Mouse (Mus musculus): ENCODE results near the gene Kit.

DNA sequence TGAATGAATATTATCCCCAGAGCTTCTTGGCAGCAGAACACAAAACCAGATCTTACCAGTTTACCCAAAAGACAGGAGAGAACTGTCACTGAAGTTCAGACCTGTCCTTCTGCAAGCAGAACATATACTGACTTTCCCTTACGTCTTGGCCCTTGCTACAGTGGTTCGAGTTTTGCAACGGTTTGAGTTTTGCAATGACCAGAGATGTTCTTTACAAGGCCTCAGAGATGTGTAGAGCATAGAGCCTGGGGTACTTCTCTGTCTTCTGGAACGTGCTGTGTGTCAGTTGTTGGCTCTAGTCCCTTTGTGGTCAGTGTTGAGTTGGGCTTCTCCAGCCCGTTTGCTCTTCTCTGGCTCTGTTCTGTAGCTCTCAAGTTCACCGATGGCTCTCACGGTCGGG lies 40.9 kb downstream of the Kit start:
- TF ChIP-seq EP300 (IDR thresholded peaks at IDR 0.05; ENCODE audit: insufficient read depth, low read depth, low read length) (no peak), CTCF (IDR thresholded peaks at IDR 0.05) (no peak), POLR2A (IDR thresholded peaks at IDR 0.05; ENCODE audit: insufficient read depth, low read depth, low read length) (no peak)
